Mouse (Mus musculus) kidney, embryonic 15.5 days (tissue): ENCODE data around the gene Slit3. TPM values are rescaled to one million over a fixed set of nuclear protein-coding genes. Genes with fewer than 3 reads are reported as not detected.
A peak's percentile ranks its signal among the peaks of the same experiment; 100 is the strongest.

Experiments
- ATAC-seq: fragments of 200-750 bp; cut with Nextera tagmentation; replicated peaks from 2 replicates; pipeline ENCODE4 v1.8.0; 2017; ENCODE audit warnings: moderate TSS enrichment; ENCODE audit not compliant: low FRiP score
- H3K27ac ChIP-seq: fragments of 300-500 bp; sonication (generic); 2 replicates; pipeline ENCODE4 v1.5.1; 2015; ENCODE audit warnings: mild to moderate bottlenecking, inconsistent platforms
- H3K27me3 ChIP-seq: fragments of 300-500 bp; sonication (generic); 2 replicates; pipeline ENCODE4 v1.6.1; 2015; ENCODE audit warnings: inconsistent platforms
- H3K36me3 ChIP-seq: fragments of 300-500 bp; sonication (generic); 2 replicates; pipeline ENCODE4 v1.6.1; 2015; ENCODE audit warnings: inconsistent platforms
- H3K4me1 ChIP-seq: fragments of 300-500 bp; sonication (generic); 2 replicates; pipeline ENCODE4 v1.6.1; 2015; ENCODE audit warnings: inconsistent platforms
- H3K4me2 ChIP-seq: fragments of 300-500 bp; sonication (generic); 2 replicates; pipeline ENCODE4 v1.6.1; 2015; ENCODE audit warnings: moderate library complexity, mild to moderate bottlenecking, inconsistent platforms
- H3K4me3 ChIP-seq: fragments of 300-500 bp; sonication (generic); replicated peaks from 2 replicates; pipeline ENCODE4 v1.5.1; 2015; ENCODE audit warnings: mild to moderate bottlenecking, inconsistent platforms
- H3K9ac ChIP-seq: fragments of 300-500 bp; sonication (generic); 2 replicates; pipeline ENCODE4 v1.6.1; 2015; ENCODE audit warnings: mild to moderate bottlenecking, inconsistent platforms
- H3K9me3 ChIP-seq: fragments of 300-500 bp; sonication (generic); replicated peaks from 2 replicates; pipeline ENCODE4 v1.6.1; 2016; ENCODE audit warnings: inconsistent platforms
- WGBS: fragments of 180-500 bp; shearing (Covaris S2); methylation state at CpG from one replicate; pipeline ENCODE4 v1.1.7; 2015; ENCODE audit warnings: mixed read lengths; 5-methylcytosine and 5-hydroxymethylcytosine counted together
- polyA plus RNA-seq: library from polyadenylated mRNA; unstranded; fragments of >200 nt; fragmentation: Nextera tagmentation; extraction: Ambion mirVana; gene quantifications from 2 replicates; pipeline ENCODE4 v1.2.1, GENCODE M21; 2015

Slit3 gene
- polyA plus RNA-seq, 1 experiment from 2014 or later: 14.9 TPM

- Histone ChIP-seq H3K9me3 (no peaks in the 10 kb centered on the region), H3K4me3 (no peak overlapping the region), H3K36me3 (no peaks in the 10 kb centered on the region), H3K4me2 (no peak overlapping the region), H3K9ac (no peak overlapping the region), H3K4me1 (peaks cover 19% of the 10 kb centered on the region), H3K27ac (no peak overlapping the region), H3K27me3 (no peaks in the 10 kb centered on the region)
- 64% methylated on average over 13 of the region's 13 CpGs for WGBS
- peak; percentile 37; the same call in 1 of the 2 replicates for ATAC-seq
Observed at GRCm38 (mm10) chr11:35345696-35346480, 224.9 kb downstream of the Slit3 start.

GRCm38 (mm10) chr11:35348099-35348498 is 227.1 kb downstream of the Slit3 start:
- H3K9ac ChIP-seq: no peak overlapping the region
- H3K27me3 ChIP-seq: no peaks in the 10 kb centered on the region
- H3K4me2 ChIP-seq: no peak overlapping the region
- 69% methylated on average over 4 of the region's 4 CpGs for WGBS
- H3K9me3 ChIP-seq: no peaks in the 10 kb centered on the region
- H3K27ac ChIP-seq: no peak overlapping the region
- H3K4me3 ChIP-seq: no peak overlapping the region
- H3K36me3 ChIP-seq: no peaks in the 10 kb centered on the region
- H3K4me1 ChIP-seq: peaks cover 23% of the 10 kb centered on the region
- ATAC-seq: no peak

GRCm38 (mm10) chr11:35350968-35351367 is 229.9 kb downstream of the Slit3 start:
- no peak overlapping the region for H3K4me3 ChIP-seq
- no peak overlapping the region for H3K4me2 ChIP-seq
- H3K27me3 ChIP-seq: no peaks in the 10 kb centered on the region
- peaks cover 18% of the 10 kb centered on the region for H3K4me1 ChIP-seq
- H3K9me3 ChIP-seq: no peaks in the 10 kb centered on the region
- H3K27ac ChIP-seq: no peak overlapping the region
- no peak for ATAC-seq
- WGBS: 24% methylated on average over 4 of the region's 4 CpGs
- H3K9ac ChIP-seq: no peak overlapping the region
- H3K36me3 ChIP-seq: no peaks in the 10 kb centered on the region

- H3K36me3 ChIP-seq: no peaks in the 10 kb centered on the region
- H3K27me3 ChIP-seq: no peaks in the 10 kb centered on the region
- H3K4me3 ChIP-seq: no peak overlapping the region
- H3K9ac ChIP-seq: no peak overlapping the region
- no peaks in the 10 kb centered on the region for H3K9me3 ChIP-seq
- H3K4me2 ChIP-seq: no peak overlapping the region
- no peak overlapping the region for H3K27ac ChIP-seq
- H3K4me1 ChIP-seq: peaks cover 14% of the 10 kb centered on the region
- ATAC-seq: no peak
- WGBS: 18% methylated on average over 2 of the region's 2 CpGs
Observed at GRCm38 (mm10) chr11:35351376-35351775, 230.4 kb downstream of the Slit3 start.

GRCm38 (mm10) chr11:35355811-35356210 is 234.8 kb downstream of the Slit3 start:
- 77% methylated on average over 4 of the region's 4 CpGs for WGBS
- Histone ChIP-seq H3K4me1 (0 out of 2 replicates have a peak, but pooled peaks cover 5% of the 10 kb centered on the region), H3K27me3 (no peaks in the 10 kb centered on the region; the same call in 1 of the 2 replicates), H3K4me2 (no peak overlapping the region), H3K27ac (no peak overlapping the region), H3K4me3 (no peak overlapping the region), H3K9me3 (no peaks in the 10 kb centered on the region), H3K9ac (no peak overlapping the region), H3K36me3 (no peaks in the 10 kb centered on the region)
- no peak for ATAC-seq

GRCm38 (mm10) chr11:35361071-35361470 is 240.0 kb downstream of the Slit3 start:
- H3K9ac ChIP-seq: no peak overlapping the region
- H3K4me2 ChIP-seq: no peak overlapping the region
- WGBS: 84% methylated on average over 6 of the region's 6 CpGs
- ATAC-seq: no peak
- peaks cover 11% of the 10 kb centered on the region for H3K4me1 ChIP-seq
- H3K4me3 ChIP-seq: no peak overlapping the region
- no peaks in the 10 kb centered on the region for H3K36me3 ChIP-seq
- H3K9me3 ChIP-seq: no peaks in the 10 kb centered on the region
- no peak overlapping the region for H3K27ac ChIP-seq
- H3K27me3 ChIP-seq: no peaks in the 10 kb centered on the region; the same call in 1 of the 2 replicates

GRCm38 (mm10) chr11:35362975-35363374 is 242.0 kb downstream of the Slit3 start:
- Histone ChIP-seq H3K4me1 (peaks cover 11% of the 10 kb centered on the region), H3K9me3 (no peaks in the 10 kb centered on the region), H3K27ac (no peak overlapping the region), H3K4me3 (no peak overlapping the region), H3K4me2 (no peak overlapping the region), H3K27me3 (no peaks in the 10 kb centered on the region), H3K36me3 (no peaks in the 10 kb centered on the region), H3K9ac (no peak overlapping the region)
- no peak for ATAC-seq
- WGBS: 42% methylated on average over 4 of the region's 4 CpGs

- 34% methylated on average over 10 of the region's 10 CpGs for WGBS
- no peak for ATAC-seq
- Histone ChIP-seq H3K27me3 (no peaks in the 10 kb centered on the region), H3K9ac (no peak overlapping the region), H3K4me1 (peaks cover 11% of the 10 kb centered on the region), H3K9me3 (no peaks in the 10 kb centered on the region), H3K4me2 (no peak overlapping the region), H3K27ac (no peak overlapping the region), H3K4me3 (no peak overlapping the region), H3K36me3 (no peaks in the 10 kb centered on the region)
Observed at GRCm38 (mm10) chr11:35364469-35364868, 243.4 kb downstream of the Slit3 start.

- H3K9ac ChIP-seq: no peak overlapping the region
- WGBS: 27% methylated on average over 8 of the region's 8 CpGs
- ATAC-seq: no peak
Observed at GRCm38 (mm10) chr11:35365510-35365931, 244.5 kb downstream of the Slit3 start.

GRCm38 (mm10) chr11:35366611-35367010 is 245.6 kb downstream of the Slit3 start:
- WGBS: 72% methylated on average over 4 of the region's 4 CpGs
- H3K4me2 ChIP-seq: no peak overlapping the region
- H3K27me3 ChIP-seq: 0 out of 2 replicates have a peak, but pooled peaks cover 2% of the 10 kb centered on the region
- no peak overlapping the region for H3K4me3 ChIP-seq
- no peak overlapping the region for H3K27ac ChIP-seq
- no peak overlapping the region for H3K9ac ChIP-seq
- H3K36me3 ChIP-seq: no peaks in the 10 kb centered on the region
- H3K4me1 ChIP-seq: peaks cover 23% of the 10 kb centered on the region
- H3K9me3 ChIP-seq: no peaks in the 10 kb centered on the region
- no peak for ATAC-seq

More at GRCm38 (mm10) chr11:35365510-35365931, 244.5 kb downstream of the Slit3 start:
- Histone ChIP-seq H3K4me3 (no peak overlapping the region), H3K4me1 (peaks cover 17% of the 10 kb centered on the region), H3K27ac (no peak overlapping the region), H3K36me3 (no peaks in the 10 kb centered on the region), H3K27me3 (0 out of 2 replicates have a peak, but pooled peaks cover 2% of the 10 kb centered on the region), H3K9me3 (no peaks in the 10 kb centered on the region), H3K4me2 (no peak overlapping the region)

GRCm38 (mm10) chr11:35367248-35367647 is 246.2 kb downstream of the Slit3 start:
- Histone ChIP-seq H3K27ac (no peak overlapping the region), H3K4me1 (peaks cover 22% of the 10 kb centered on the region), H3K4me2 (no peak overlapping the region), H3K9me3 (no peaks in the 10 kb centered on the region; the same call in 1 of the 2 replicates), H3K9ac (no peak overlapping the region), H3K4me3 (no peak overlapping the region), H3K27me3 (0 out of 2 replicates have a peak, but pooled peaks cover 2% of the 10 kb centered on the region), H3K36me3 (no peaks in the 10 kb centered on the region)
- no peak for ATAC-seq
- 87% methylated on average over 4 of the region's 4 CpGs for WGBS

- Histone ChIP-seq H3K4me2 (no peak overlapping the region), H3K27ac (no peak overlapping the region), H3K9me3 (no peaks in the 10 kb centered on the region; the same call in 1 of the 2 replicates), H3K27me3 (0 out of 2 replicates have a peak, but pooled peaks cover 2% of the 10 kb centered on the region), H3K4me1 (peaks cover 16% of the 10 kb centered on the region; the same call in 1 of the 2 replicates), H3K36me3 (no peaks in the 10 kb centered on the region), H3K4me3 (no peak overlapping the region), H3K9ac (no peak overlapping the region)
- ATAC-seq: no peak
- WGBS: 33% methylated on average over 7 of the region's 7 CpGs
Observed at GRCm38 (mm10) chr11:35369964-35370363, 248.9 kb downstream of the Slit3 start.
